Mouse (Mus musculus): ENCODE results near the gene Prkd2. TPM values are rescaled to one million over a fixed set of nuclear protein-coding genes. Genes with fewer than 3 reads are reported as not detected.

The Prkd2 gene
- polyA plus RNA-seq, 1 experiment, result 6.8 TPM

GRCm38 (mm10) chr7:16918014-16918413, 75.3 kb downstream of the Prkd2 start:
- Histone ChIP-seq H3K4me3 (ENCODE audit: insufficient read depth, low read length) (no peak overlapping the region), H3K4me1 (ENCODE audit: control insufficient read depth, insufficient read depth, low read length) (peaks cover 18% of the 10 kb centered on the region), H3K27ac (ENCODE audit: insufficient read depth, low read length) (peak overlapping the region; percentile 52)
- TF ChIP-seq CTCF (IDR thresholded peaks at IDR 0.05; ENCODE audit: extremely low read depth, insufficient read depth, low read length) (no peak), POLR2A (IDR thresholded peaks at IDR 0.05; ENCODE audit: extremely low read depth, insufficient read depth, low read length) (0 out of 2 replicates have a peak, but pooled peaks have one; percentile 2)

DNA sequence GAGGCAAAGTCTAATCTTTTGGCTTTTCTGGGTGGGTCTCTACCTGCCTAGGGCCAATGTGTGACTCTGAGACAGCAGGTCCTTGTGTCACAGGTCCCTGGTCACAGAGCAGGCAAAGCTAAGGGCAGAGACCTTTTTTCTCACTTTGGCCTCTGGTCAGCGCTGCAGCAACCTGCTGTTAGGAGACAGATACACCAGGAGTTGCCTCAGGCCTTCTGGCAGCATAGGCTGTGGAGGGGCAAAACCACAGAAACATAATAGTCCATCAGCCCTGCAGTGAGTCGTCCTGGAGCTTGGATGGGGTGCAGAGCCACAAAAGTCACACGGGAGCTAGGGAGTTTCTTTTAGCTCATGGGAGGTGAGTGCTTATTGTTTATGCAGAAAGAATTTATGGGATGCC, 76.0 kb downstream of the Prkd2 start:
- TF ChIP-seq CTCF (IDR thresholded peaks at IDR 0.05; ENCODE audit: extremely low read depth, insufficient read depth, low read length) (no peak), POLR2A (IDR thresholded peaks at IDR 0.05; ENCODE audit: extremely low read depth, insufficient read depth, low read length) (no peak)
- Histone ChIP-seq H3K4me1 (ENCODE audit: control insufficient read depth, insufficient read depth, low read length) (peaks cover 18% of the 10 kb centered on the region), H3K27ac (ENCODE audit: insufficient read depth, low read length) (peak overlapping the region; percentile 20; the same call in 1 of the 2 replicates), H3K4me3 (ENCODE audit: insufficient read depth, low read length) (no peak overlapping the region)

DNA sequence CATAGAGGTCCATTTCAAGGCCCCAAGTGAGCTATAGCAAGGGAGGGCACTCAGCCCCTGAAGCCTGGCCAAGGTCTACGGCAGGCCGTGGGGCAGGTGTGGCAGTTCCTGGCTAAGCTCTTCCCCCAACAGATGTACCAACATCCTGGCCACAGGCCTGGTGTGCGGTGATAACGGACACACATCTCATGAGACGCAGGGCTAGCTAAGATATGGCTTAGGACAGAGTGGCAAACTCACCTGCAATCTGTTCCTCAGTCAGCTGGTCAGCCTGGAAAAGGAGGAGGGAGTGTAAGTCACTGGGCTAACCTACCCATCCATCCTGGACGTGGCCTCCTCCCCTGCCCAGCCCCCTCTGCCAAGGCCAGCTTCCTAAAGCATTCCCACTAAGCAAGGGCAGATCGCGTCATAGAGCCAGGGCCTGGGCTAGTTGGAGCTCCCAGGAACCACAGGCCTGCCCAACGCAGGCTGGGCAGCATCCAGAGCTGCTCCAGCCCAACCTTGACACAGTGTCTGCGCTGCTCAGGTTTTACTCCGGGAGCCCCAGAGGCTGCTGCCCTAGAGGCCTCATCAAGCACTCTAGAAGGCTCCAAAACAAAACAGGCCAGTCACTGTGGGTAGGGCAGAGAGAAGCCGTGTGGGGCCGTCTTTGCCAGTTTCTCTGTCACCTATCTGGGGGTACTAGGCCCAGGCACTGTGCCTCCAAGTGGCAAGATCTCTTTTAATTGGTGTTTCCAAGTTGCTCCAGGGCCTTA, 76.9 kb downstream of the Prkd2 start:
- no peak overlapping the region for H3K27ac ChIP-seq (ENCODE audit: insufficient read depth, low read length)
- TF ChIP-seq POLR2A (IDR thresholded peaks at IDR 0.05; ENCODE audit: extremely low read depth, insufficient read depth, low read length) (no peak), CTCF (IDR thresholded peaks at IDR 0.05; ENCODE audit: extremely low read depth, insufficient read depth, low read length) (no peak)
- peak overlapping the region; percentile 73; the same call in 1 of the 2 replicates for H3K4me3 ChIP-seq (ENCODE audit: insufficient read depth, low read length)
- peaks cover 18% of the 10 kb centered on the region for H3K4me1 ChIP-seq (ENCODE audit: control insufficient read depth, insufficient read depth, low read length)

Other genes with a start within 250 kb of the Prkd2 start
- gene Arhgap35, start 227.9 kb upstream of the Prkd2 start, polyA plus RNA-seq (2012; rRNA removed), result 56.9 and 58.3 TPM in 2 replicates
- 0.08 TPM in 1 of 2 replicates, not detected in the other for gene Ceacam15, start 167.2 kb upstream of the Prkd2 start, polyA plus RNA-seq (2012; rRNA removed)
- 0.26 and 0.52 TPM in 2 replicates for gene Ceacam9, start 121.0 kb upstream of the Prkd2 start, polyA plus RNA-seq (2012; rRNA removed)
- gene Ap2s1, start 104.5 kb upstream of the Prkd2 start, polyA plus RNA-seq (2012; rRNA removed), result 526 and 561 TPM in 2 replicates
- gene Slc1a5, start 61.6 kb upstream of the Prkd2 start, polyA plus RNA-seq (2012; rRNA removed), result 5.7 and 6.1 TPM in 2 replicates
- 291 and 307 TPM in 2 replicates for gene Strn4, start 27.0 kb upstream of the Prkd2 start, polyA plus RNA-seq (2012; rRNA removed)
- gene Fkrp, start 26.2 kb upstream of the Prkd2 start, polyA plus RNA-seq (2012; rRNA removed), result 42.3 and 44.0 TPM in 2 replicates
- gene Dact3, start 32.4 kb downstream of the Prkd2 start, polyA plus RNA-seq (2012; rRNA removed), result 169 and 184 TPM in 2 replicates
- 8.3 and 10.9 TPM in 2 replicates for gene Gng8, start 48.9 kb downstream of the Prkd2 start, polyA plus RNA-seq (2012; rRNA removed)
- 0.08 and 0.17 TPM in 2 replicates for gene Ptgir, start 63.6 kb downstream of the Prkd2 start, polyA plus RNA-seq (2012; rRNA removed)
- gene Calm3, start 81.2 kb downstream of the Prkd2 start, polyA plus RNA-seq (2012; rRNA removed), result 1,956 and 2,049 TPM in 2 replicates
- 89.8 and 103 TPM in 2 replicates for gene Pnmal2, start 101.8 kb downstream of the Prkd2 start, polyA plus RNA-seq (2012; rRNA removed)
- gene Pnmal1, start 116.8 kb downstream of the Prkd2 start, polyA plus RNA-seq (2012; rRNA removed), result 60.2 and 64.8 TPM in 2 replicates
- 38.9 and 42.5 TPM in 2 replicates for gene Gm42372, start 140.2 kb downstream of the Prkd2 start, polyA plus RNA-seq (2012; rRNA removed)
- gene Ccdc8, start 149.8 kb downstream of the Prkd2 start, polyA plus RNA-seq (2012; rRNA removed), result 1.8 and 1.9 TPM in 2 replicates
- gene Ppp5c, start 185.0 kb downstream of the Prkd2 start, polyA plus RNA-seq (2012; rRNA removed), result 263 and 268 TPM in 2 replicates
- gene Hif3a, start 219.5 kb downstream of the Prkd2 start, polyA plus RNA-seq (2012; rRNA removed), result 3.3 and 4.0 TPM in 2 replicates
- gene Psg16, start 231.1 kb downstream of the Prkd2 start, polyA plus RNA-seq (2012; rRNA removed), result 2.9 and 3.0 TPM in 2 replicates

All from cortical plate, adult 2 months (tissue).